Mouse (Mus musculus) intestine, embryonic 14.5 days (tissue): ENCODE data around the gene Fam160a1. TPM values are rescaled to one million over a fixed set of nuclear protein-coding genes. Genes with fewer than 3 reads are reported as not detected.
A peak's percentile ranks its signal among the peaks of the same experiment; 100 is the strongest.

ENCODE experiments used
- ATAC-seq: fragments of 200-750 bp; cut with Nextera tagmentation; replicated peaks from 2 replicates; pipeline ENCODE4 v1.8.0; 2017; ENCODE audit warnings: low read depth, moderate number of reproducible peaks, moderate TSS enrichment, moderate library complexity; ENCODE audit not compliant: low FRiP score, low TSS enrichment
- DNase-seq: peaks from one replicate; pipeline ENCODE4 v3.0.0-alpha.2; 2018; ENCODE audit warnings: low spot score
- H3K27ac ChIP-seq: fragments of 300-500 bp; sonication (generic); 2 replicates; pipeline ENCODE4 v1.5.1; 2014; ENCODE audit warnings: low read depth, mild to moderate bottlenecking, control low read depth
- H3K27me3 ChIP-seq: fragments of 300-500 bp; sonication (generic); replicated peaks from 2 replicates; pipeline ENCODE4 v1.6.1; 2014; ENCODE audit warnings: low read length, control low read depth; ENCODE audit not compliant: control insufficient read depth, insufficient read depth
- H3K36me3 ChIP-seq: fragments of 300-500 bp; sonication (generic); 2 replicates; pipeline ENCODE4 v1.6.1; 2014; ENCODE audit warnings: low read length, control low read depth; ENCODE audit not compliant: control insufficient read depth, insufficient read depth
- H3K4me1 ChIP-seq: fragments of 300-500 bp; sonication (generic); replicated peaks from 2 replicates; pipeline ENCODE4 v1.6.1; 2014; ENCODE audit warnings: low read length, control low read depth, mixed read lengths; ENCODE audit not compliant: control insufficient read depth, insufficient read depth
- H3K4me2 ChIP-seq: fragments of 300-500 bp; sonication (generic); 2 replicates; pipeline ENCODE4 v1.6.1; 2014; ENCODE audit warnings: low read length
- H3K4me3 ChIP-seq: fragments of 300-500 bp; sonication (generic); 2 replicates; pipeline ENCODE4 v1.5.1; 2014; ENCODE audit warnings: low read depth, low read length, control low read depth, mixed read lengths
- H3K9ac ChIP-seq: fragments of 300-500 bp; sonication (generic); 2 replicates; pipeline ENCODE4 v1.6.1; 2014; ENCODE audit warnings: mild to moderate bottlenecking, low read length
- H3K9me3 ChIP-seq: fragments of 300-500 bp; sonication (generic); 2 replicates; pipeline ENCODE4 v1.6.1; 2016; ENCODE audit warnings: low read length, control low read depth; ENCODE audit not compliant: control insufficient read depth
- WGBS: fragments of 180-500 bp; shearing (Covaris S2); extraction: QIAGEN DNeasy Blood & Tissue Kit; methylation state at CpG from one replicate; pipeline ENCODE4 v1.1.7; 2014; 5-methylcytosine and 5-hydroxymethylcytosine counted together
- polyA plus RNA-seq: library from polyadenylated mRNA; unstranded; fragments of >200 nt; fragmentation: Nextera tagmentation; extraction: Ambion mirVana; gene quantifications from 2 replicates; pipeline ENCODE4 v1.2.1, GENCODE M21; 2014

The Fam160a1 gene
- polyA plus RNA-seq, 1 experiment from 2014 or later = 3.3 TPM

- H3K9ac ChIP-seq = no peak overlapping the region
- DNase-seq = no peak
- H3K4me2 ChIP-seq = no peak overlapping the region
- peaks cover 7% of the 10 kb centered on the region; the same call in 1 of the 2 replicates for H3K4me1 ChIP-seq
- no peak for ATAC-seq
- H3K36me3 ChIP-seq = no peaks in the 10 kb centered on the region
- no peak overlapping the region for H3K4me3 ChIP-seq
- no peaks in the 10 kb centered on the region for H3K27me3 ChIP-seq
- no peak overlapping the region for H3K27ac ChIP-seq
- H3K9me3 ChIP-seq = no peaks in the 10 kb centered on the region
- WGBS = 61% methylated on average over 10 of the region's 10 CpGs
These were observed 40.4 kb downstream of the Fam160a1 start for GRCm38 (mm10) chr3:85776707-85777106.

- no peak overlapping the region for H3K9ac ChIP-seq
- no peaks in the 10 kb centered on the region for H3K9me3 ChIP-seq
- H3K36me3 ChIP-seq = no peaks in the 10 kb centered on the region
- no peak overlapping the region for H3K4me3 ChIP-seq
- no peak overlapping the region for H3K4me2 ChIP-seq
- DNase-seq (no peak), ATAC-seq (no peak)
- peaks cover 7% of the 10 kb centered on the region; the same call in 1 of the 2 replicates for H3K4me1 ChIP-seq
- WGBS = 70% methylated on average over 6 of the region's 6 CpGs
- H3K27ac ChIP-seq = no peak overlapping the region
- H3K27me3 ChIP-seq = no peaks in the 10 kb centered on the region
These were observed 41.0 kb downstream of the Fam160a1 start for GRCm38 (mm10) chr3:85776126-85776525.

GRCm38 (mm10) chr3:85773886-85774285 is 43.2 kb downstream of the Fam160a1 start:
- H3K36me3 ChIP-seq = no peaks in the 10 kb centered on the region
- H3K27ac ChIP-seq = no peak overlapping the region
- no peaks in the 10 kb centered on the region for H3K27me3 ChIP-seq
- H3K9me3 ChIP-seq = no peaks in the 10 kb centered on the region
- H3K9ac ChIP-seq = no peak overlapping the region
- no peak overlapping the region for H3K4me2 ChIP-seq
- WGBS = 23% methylated on average over 4 of the region's 4 CpGs
- no peak overlapping the region for H3K4me3 ChIP-seq
- ATAC-seq (no peak), DNase-seq (no peak)
- peaks cover 7% of the 10 kb centered on the region; the same call in 1 of the 2 replicates for H3K4me1 ChIP-seq

GRCm38 (mm10) chr3:85773425-85773824 is 43.7 kb downstream of the Fam160a1 start:
- WGBS = 42% methylated on average over 3 of the region's 3 CpGs
- H3K4me1 ChIP-seq = peaks cover 7% of the 10 kb centered on the region; the same call in 1 of the 2 replicates

GRCm38 (mm10) chr3:85764937-85765337 is 52.2 kb downstream of the Fam160a1 start:
- Histone ChIP-seq H3K27ac (no peak overlapping the region), H3K27me3 (no peaks in the 10 kb centered on the region), H3K9me3 (no peaks in the 10 kb centered on the region), H3K36me3 (no peaks in the 10 kb centered on the region), H3K4me2 (no peak overlapping the region), H3K9ac (no peak overlapping the region), H3K4me3 (no peak overlapping the region), H3K4me1 (no peaks in the 10 kb centered on the region)
- 54% methylated on average over 7 of the region's 7 CpGs for WGBS
- no peak for DNase-seq
- ATAC-seq = 0 out of 2 replicates have a peak, but pooled peaks have one; percentile 32

More at GRCm38 (mm10) chr3:85773425-85773824, 43.7 kb downstream of the Fam160a1 start:
- no peak overlapping the region for H3K4me3 ChIP-seq
- H3K36me3 ChIP-seq = no peaks in the 10 kb centered on the region
- no peak overlapping the region for H3K9ac ChIP-seq
- H3K9me3 ChIP-seq = no peaks in the 10 kb centered on the region
- H3K27ac ChIP-seq = no peak overlapping the region
- no peak overlapping the region for H3K4me2 ChIP-seq
- H3K27me3 ChIP-seq = no peaks in the 10 kb centered on the region
- ATAC-seq (no peak), DNase-seq (no peak)

- no peak for DNase-seq
- Histone ChIP-seq H3K9ac (no peak overlapping the region), H3K27ac (no peak overlapping the region), H3K36me3 (no peaks in the 10 kb centered on the region), H3K9me3 (no peaks in the 10 kb centered on the region), H3K27me3 (no peaks in the 10 kb centered on the region), H3K4me3 (no peak overlapping the region), H3K4me1 (no peaks in the 10 kb centered on the region), H3K4me2 (0 out of 2 replicates have a peak overlapping the region, but pooled peaks have one; percentile 4)
- ATAC-seq = no peak
- 63% methylated on average over 18 of the region's 18 CpGs for WGBS
These were observed 52.9 kb downstream of the Fam160a1 start for GRCm38 (mm10) chr3:85764008-85764834.

GRCm38 (mm10) chr3:85757944-85758343 is 59.1 kb downstream of the Fam160a1 start:
- DNase-seq (no peak), ATAC-seq (peak; percentile 81)
- no peak overlapping the region for H3K27ac ChIP-seq
- no peaks in the 10 kb centered on the region for H3K36me3 ChIP-seq
- WGBS = 25% methylated on average over 2 of the region's 2 CpGs
- H3K27me3 ChIP-seq = no peaks in the 10 kb centered on the region
- no peak overlapping the region for H3K9ac ChIP-seq
- H3K4me2 ChIP-seq = no peak overlapping the region
- no peaks in the 10 kb centered on the region for H3K4me1 ChIP-seq
- no peaks in the 10 kb centered on the region for H3K9me3 ChIP-seq
- no peak overlapping the region for H3K4me3 ChIP-seq

- no peak for ATAC-seq
- no peak overlapping the region for H3K27ac ChIP-seq
- WGBS = 87% methylated on average over 4 of the region's 4 CpGs
These were observed 59.7 kb downstream of the Fam160a1 start for GRCm38 (mm10) chr3:85757435-85757834.

GRCm38 (mm10) chr3:85749348-85749747 is 67.7 kb downstream of the Fam160a1 start:
- Histone ChIP-seq H3K36me3 (no peaks in the 10 kb centered on the region), H3K9me3 (no peaks in the 10 kb centered on the region), H3K27ac (no peak overlapping the region), H3K4me3 (no peak overlapping the region), H3K9ac (no peak overlapping the region), H3K4me2 (no peak overlapping the region), H3K4me1 (peaks cover 6% of the 10 kb centered on the region; the same call in 1 of the 2 replicates), H3K27me3 (no peaks in the 10 kb centered on the region)
- ATAC-seq (no peak), DNase-seq (no peak)
- 63% methylated on average over 4 of the region's 4 CpGs for whole genome bisulfite sequencing

More at GRCm38 (mm10) chr3:85757435-85757834, 59.7 kb downstream of the Fam160a1 start:
- Histone ChIP-seq H3K36me3 (no peaks in the 10 kb centered on the region), H3K27me3 (no peaks in the 10 kb centered on the region), H3K4me2 (no peak overlapping the region), H3K9me3 (no peaks in the 10 kb centered on the region), H3K4me3 (no peak overlapping the region), H3K4me1 (no peaks in the 10 kb centered on the region), H3K9ac (no peak overlapping the region)
- no peak for DNase-seq
